Mouse (Mus musculus): ENCODE data around the gene Gm49354. TPM values are rescaled to one million over a fixed set of nuclear protein-coding genes. Genes with fewer than 3 reads are reported as not detected.

Gm49354 gene
- polyA plus RNA-seq (2012; fragmentation: generic; extraction: Trizol): not detected

GRCm38 (mm10) chr13:59782145-59782544, at the start of gene Gm49354:
Gene Gm49354 (minus strand): TSS chr13:59782245.

GRCm38 (mm10) chr13:59822507-59823462, 40.7 kb upstream of the Gm49354 start, which contains the start of gene Tut7:
Gene Tut7 (minus strand): TSS chr13:59823147.

GRCm38 (mm10) chr13:59769296-59770163, 12.5 kb downstream of the Gm49354 start, which contains the start of gene Isca1:
Gene Isca1 (minus strand): TSS chr13:59769810.

GRCm38 (mm10) chr13:59746711-59747110, 35.3 kb downstream of the Gm49354 start, which contains the start of gene 1700014D04Rik:
Gene 1700014D04Rik (minus strand): TSS chr13:59746752.

GRCm38 (mm10) chr13:59731652-59732051, 50.4 kb downstream of the Gm49354 start, which contains the start of gene Spata31d1d:
Gene Spata31d1d (minus strand): TSS chr13:59731752.

GRCm38 (mm10) chr13:59711984-59712383, 70.1 kb downstream of the Gm49354 start, which contains the start of gene Spata31d1b:
Gene Spata31d1b (plus strand): TSS chr13:59712284.

GRCm38 (mm10) chr13:59710230-59710629, 71.8 kb downstream of the Gm49354 start, which contains the start of gene Spata31d1a:
Gene Spata31d1a (minus strand): TSS chr13:59710330.

Other genes starting within 250 kb of the Gm49354 start
- gene Agtpbp1, start 197.0 kb downstream of the Gm49354 start, polyA plus RNA-seq (2012; fragmentation: generic; extraction: Trizol): 1 to 10 TPM; 2.6 to 8.4 TPM
- 10 to 100 TPM; 12.8 to 51.3 TPM for gene Naa35, start 197.0 kb downstream of the Gm49354 start, polyA plus RNA-seq (2012; fragmentation: generic; extraction: Trizol)
- gene Golm1, start 106.4 kb downstream of the Gm49354 start, polyA plus RNA-seq (2012; fragmentation: generic; extraction: Trizol): 1 to 10 TPM in 1 of 2 experiments, under 1 TPM in 1; 0.20 to 4.2 TPM
- not detected for gene 4921517D22Rik, start 88.1 kb downstream of the Gm49354 start, polyA plus RNA-seq (2012; fragmentation: generic; extraction: Trizol)
- not detected for gene Spata31d1a, start 71.9 kb downstream of the Gm49354 start, polyA plus RNA-seq (2012; fragmentation: generic; extraction: Trizol)
- under 1 TPM in 1 of 2 experiments, not detected in 1; 0.01 TPM for gene Spata31d1b, start 70.0 kb downstream of the Gm49354 start, polyA plus RNA-seq (2012; fragmentation: generic; extraction: Trizol)
- gene Spata31d1d, start 50.5 kb downstream of the Gm49354 start, polyA plus RNA-seq (2012; fragmentation: generic; extraction: Trizol): not detected
- gene 1700014D04Rik, start 35.5 kb downstream of the Gm49354 start, polyA plus RNA-seq (2012; fragmentation: generic; extraction: Trizol): not detected
- gene Isca1, start 12.4 kb downstream of the Gm49354 start, polyA plus RNA-seq (2012; fragmentation: generic; extraction: Trizol): 10 to 100 TPM; 10.1 to 52.7 TPM
- 10 to 100 TPM in 1 of 2 experiments, 1 to 10 TPM in 1; 1.1 to 20.1 TPM for gene Tut7, start 40.9 kb upstream of the Gm49354 start, polyA plus RNA-seq (2012; fragmentation: generic; extraction: Trizol)

Measured in C3H10T1/2 (cell line).